Mouse (Mus musculus) mesoderm, embryonic 11.5 days (tissue): ENCODE measurements around the gene Foxi3.
A peak's percentile ranks its signal among the peaks of the same experiment; 100 is the strongest.

Source experiments
- DNase-seq: peaks from one replicate; pipeline ENCODE4 v3.0.0-alpha.2; 2012; ENCODE audit warnings: low read depth, low spot score

Gene Foxi3

DNA sequence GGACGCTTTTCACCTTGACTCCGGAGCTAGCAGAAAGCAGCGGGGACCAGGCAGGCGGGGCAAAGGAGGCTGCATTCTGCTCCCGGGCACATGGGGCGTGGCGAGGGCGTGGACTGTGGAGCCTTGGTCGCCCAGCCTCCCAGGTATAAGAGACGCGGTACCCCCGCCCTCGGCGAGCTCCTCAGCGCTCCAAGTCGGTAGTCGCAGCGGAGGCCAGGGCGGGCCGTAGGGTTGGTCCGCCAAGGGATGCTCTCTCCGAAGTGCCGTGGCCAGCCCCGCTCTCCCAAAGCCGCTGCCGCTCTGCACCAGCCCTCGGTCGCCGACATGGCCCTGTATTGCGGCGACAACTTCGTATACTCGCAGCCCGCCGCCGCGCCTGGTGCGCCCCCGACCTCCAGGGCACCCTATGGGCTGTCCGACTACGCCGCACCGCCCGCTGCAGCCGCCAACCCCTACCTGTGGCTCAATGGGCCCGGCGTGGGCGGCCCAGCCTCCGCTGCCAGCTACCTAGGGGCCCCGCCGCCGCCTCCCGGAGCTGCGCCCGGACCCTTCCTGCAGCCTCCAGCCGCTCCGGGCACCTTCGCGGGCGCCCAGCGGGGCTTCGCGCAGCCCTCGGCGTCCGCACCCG, at the start of gene Foxi3:
Gene Foxi3, plus strand, starts transcription at position 247 of the 628 bp plus-strand sequence.
- no peak for DNase-seq

- DNase-seq, result no peak
Observed at GRCm38 (mm10) chr6:70909572-70909971, 46.8 kb upstream of the Foxi3 start.

- no peak for DNase-seq
Observed at GRCm38 (mm10) chr6:70910285-70910684, 46.0 kb upstream of the Foxi3 start.

DNA sequence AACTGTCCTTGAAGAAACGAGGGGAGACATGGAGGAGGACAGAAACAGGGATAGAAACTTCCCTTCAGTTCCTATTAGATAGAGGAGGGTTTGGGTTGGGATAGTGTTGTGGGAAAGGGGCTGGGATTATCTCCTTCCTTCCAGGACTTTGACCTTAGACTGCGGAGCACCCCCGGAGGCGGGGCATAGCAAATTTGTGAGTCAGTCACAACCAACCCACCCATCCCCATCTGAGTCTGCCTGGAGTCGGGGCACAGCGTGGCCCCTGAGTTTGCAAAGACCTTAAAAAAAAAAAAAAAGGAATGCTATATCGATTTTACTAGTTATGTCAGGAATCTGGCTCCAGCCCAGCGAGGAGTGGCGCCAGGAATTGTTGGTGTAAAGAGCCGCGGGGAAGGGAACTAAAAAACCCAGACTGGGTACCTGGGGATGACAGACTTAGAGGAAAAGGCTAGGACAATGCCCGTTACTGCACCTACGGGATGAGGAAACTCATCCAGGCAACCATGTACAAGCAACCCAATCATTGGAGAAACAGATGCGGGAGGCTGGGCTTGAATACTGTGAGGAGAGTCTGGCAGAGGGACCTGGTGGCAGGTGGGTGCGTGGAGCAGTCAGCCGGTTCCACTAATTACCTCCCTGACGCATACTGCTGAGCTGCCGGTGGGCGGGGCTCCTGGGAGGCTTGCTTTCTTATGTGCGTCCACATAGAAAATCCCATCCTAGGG, 44.5 kb upstream of the Foxi3 start:
- DNase-seq, result peak; percentile 4

- DNase-seq, result no peak
Observed at GRCm38 (mm10) chr6:70912396-70912765, 44.0 kb upstream of the Foxi3 start.

GRCm38 (mm10) chr6:70918827-70919226, 37.5 kb upstream of the Foxi3 start, which contains the start of gene Tex37:
Tex37 (minus strand) TSS chr6:70918927.
- no peak for DNase-seq

DNA sequence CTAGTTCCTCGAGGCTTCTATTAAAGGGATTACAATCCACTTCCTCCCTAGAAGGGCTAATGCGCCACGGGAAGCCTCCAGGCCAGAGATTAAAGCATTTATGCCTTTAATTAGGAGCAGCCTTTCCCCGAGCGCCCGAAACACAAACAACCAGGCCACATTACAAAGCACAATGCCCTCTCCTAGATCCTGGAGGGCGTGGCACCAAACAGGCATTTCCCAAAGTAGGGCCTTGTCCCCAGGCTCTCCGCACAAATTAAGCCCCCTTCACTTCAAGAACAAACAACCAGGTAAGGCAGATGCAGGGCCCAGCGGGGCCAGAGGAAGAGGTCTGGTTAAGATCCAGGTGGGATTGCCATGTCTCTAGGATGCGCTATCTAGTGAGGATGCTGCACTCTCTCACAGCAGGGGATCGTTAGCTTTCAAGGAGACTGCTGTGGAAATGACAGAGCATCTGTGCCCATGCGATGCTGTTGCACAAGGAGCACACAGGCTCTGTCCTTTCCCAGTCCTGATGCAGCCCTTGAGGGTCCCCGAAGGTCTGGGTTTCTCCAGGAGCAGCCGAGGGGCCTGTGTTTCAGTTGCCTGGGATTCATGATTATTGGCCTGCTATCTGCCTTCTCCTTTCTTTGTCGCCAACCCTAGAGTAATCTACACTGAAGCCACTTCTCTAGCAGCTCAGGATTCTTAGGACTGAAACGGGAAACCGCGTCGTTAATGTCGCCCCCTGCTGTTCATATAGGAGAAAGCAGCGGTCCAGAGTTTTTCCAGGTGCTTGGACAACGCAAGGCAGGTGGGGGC, 34.9 kb upstream of the Foxi3 start:
- peak; percentile 69 for DNase-seq

- DNase-seq, result no peak
Observed at GRCm38 (mm10) chr6:70931801-70932200, 24.5 kb upstream of the Foxi3 start.

DNA sequence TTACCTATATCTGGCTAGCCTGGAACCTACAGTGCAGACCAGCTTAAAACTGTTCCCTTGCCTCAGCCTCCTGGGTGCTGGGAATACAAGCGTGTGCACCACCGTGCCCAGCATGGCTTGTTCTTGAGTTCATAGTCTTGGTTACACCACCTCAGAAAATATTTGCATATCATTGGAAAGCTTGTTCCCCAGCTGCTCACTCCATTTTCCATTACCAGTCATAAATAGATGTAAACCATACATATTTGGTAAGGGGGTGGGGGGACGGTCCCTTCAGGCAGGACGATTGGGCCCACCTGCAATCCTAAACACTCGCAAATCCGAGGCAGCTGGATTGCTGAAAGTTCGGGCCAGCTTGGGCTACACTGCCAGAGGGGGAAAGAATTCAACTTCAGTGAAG, 3.1 kb upstream of the Foxi3 start:
- DNase-seq, result no peak

DNA sequence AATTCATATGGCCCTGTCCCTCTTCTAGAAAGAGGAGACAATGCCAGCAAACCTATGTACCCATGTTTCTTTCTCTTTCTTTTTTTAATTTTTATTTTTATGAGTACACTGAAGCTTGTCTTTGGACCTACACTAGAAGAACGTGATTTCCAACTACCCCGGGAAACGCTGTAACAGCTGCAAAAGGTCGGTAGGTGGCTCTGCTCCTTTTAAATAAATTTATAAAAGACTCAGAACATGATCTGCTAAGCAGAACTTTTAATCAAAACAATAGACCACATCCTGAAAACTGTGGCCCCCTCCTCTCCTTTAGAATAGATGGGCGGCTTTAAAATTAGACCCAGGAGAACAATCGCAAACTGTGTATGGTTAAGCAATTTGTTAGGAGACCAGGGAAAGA, 2.3 kb upstream of the Foxi3 start:
- no peak for DNase-seq

DNA sequence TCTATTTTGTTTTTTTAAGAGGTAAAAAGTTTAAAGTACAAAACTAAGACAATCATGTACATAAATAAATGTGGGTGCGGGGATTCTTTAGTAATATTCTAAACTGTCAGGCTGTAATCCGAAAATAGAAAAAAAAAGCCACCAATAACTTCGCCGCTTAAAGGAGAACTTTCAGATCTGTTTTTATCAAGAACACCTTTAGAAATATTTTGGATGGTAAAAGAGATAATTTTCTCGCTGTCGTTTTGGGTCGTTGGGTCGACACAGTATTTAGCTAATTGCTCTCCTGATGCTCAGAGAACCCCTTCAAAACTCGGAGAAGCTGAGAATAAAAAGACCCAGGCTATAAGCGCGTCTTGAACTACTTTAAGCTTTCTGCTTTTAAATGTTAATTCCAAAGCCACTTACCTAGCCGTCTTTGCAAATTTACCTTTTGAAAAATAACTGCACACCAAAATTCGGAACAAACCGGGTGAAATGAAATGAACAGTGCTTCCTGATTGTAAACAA, 985 bp upstream of the Foxi3 start:
- DNase-seq, result no peak

DNA sequence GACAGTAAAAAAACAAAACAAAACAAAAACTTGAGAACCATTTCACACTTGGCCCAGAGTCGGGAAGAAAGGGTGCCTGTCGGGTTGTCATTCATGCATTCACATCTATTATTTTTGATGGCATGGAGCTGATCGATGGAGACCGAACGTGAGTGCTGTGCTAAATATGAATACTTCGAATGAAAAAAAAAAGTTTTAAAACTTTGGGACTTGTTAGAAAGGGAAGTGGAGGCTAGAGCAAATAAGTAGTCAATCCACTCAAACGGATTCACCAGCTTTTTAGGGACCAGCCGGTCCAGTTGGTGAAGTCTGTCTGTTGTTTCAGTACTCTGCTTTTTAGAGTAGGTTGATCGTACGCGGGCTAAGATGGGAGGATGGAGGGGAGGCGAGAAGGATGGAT, 490 bp upstream of the Foxi3 start:
- no peak for DNase-seq

DNA sequence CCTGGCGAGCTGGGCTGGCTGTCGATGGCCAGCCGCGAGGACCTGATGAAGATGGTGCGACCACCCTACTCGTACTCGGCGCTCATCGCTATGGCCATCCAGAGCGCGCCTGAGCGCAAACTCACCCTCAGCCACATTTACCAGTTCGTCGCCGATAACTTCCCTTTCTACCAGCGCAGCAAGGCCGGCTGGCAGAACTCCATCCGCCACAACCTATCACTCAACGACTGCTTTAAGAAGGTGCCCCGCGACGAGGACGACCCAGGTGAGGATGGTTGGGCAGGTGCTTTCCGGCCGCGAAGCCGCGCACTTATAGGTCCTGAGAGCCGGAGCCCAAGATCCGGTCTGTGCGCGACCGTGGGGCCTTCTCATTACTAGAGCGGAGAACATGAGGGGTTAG, 605 bp downstream of the Foxi3 start:
- no peak for DNase-seq

DNA sequence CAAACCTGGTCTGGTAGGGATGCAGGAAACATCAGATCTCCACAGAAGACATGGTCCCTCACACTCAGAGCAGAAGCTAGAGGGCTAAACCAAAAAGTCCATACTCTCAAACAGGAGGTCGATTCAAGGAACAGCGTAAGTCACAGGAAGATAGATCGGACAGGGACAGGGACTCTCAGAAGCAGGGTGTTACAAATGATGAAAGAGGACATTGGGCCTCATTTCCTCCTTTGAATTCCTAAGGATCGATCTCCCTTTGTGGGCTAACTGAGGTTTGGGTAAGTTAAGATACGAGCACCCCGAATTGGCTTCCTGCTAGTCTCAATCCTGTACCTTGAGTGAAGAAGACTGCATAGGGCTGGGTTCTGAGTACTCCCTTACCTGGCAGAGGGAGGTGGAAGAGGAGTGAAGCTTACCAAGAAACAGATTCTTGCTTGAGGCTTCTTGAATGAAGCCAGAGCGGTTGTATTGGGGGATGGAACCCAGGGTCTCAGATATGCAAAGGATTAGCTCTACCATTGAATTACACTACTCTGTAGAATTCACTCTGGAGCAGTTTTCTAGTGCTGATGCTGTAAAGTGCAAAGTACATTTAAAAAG, 1.1 kb downstream of the Foxi3 start:
- DNase-seq, result no peak

DNA sequence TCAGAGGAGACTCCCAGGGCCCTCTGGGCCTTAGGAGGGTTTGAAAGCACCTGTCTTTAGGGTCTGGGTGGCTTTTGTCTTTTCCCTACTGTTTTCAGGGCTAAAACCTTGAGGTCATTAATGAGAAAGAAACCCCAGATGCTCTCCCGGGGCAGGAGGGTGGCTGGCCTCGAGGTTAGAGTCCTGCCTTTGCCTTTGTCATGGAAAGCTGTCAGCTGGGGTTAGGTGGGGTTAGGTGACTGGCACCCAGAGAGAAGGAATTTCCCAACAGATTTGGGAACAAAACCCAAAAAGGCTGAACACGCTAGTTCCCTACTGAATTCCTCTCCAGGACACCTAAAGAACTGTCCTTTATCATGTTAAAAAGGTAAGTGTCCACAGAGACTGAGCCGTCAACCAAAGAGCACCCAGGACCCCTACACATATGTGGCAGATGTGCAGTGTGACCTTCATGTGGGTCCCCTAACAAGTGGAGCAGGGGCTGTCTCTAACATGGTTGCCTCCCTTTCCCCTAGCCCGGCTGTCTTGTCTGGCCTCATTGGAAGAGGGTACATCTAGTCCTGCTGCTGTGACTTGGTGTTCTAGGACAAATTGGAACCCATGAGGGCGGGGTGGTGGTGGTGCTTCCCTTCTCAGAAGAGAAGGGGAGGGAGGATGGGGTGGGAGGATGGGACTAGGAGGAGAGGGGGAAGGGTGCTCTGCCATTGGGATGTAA, 7.9 kb downstream of the Foxi3 start:
- DNase-seq, result no peak

- DNase-seq, result no peak
Observed at GRCm38 (mm10) chr6:70965694-70966093, 9.4 kb downstream of the Foxi3 start.

DNA sequence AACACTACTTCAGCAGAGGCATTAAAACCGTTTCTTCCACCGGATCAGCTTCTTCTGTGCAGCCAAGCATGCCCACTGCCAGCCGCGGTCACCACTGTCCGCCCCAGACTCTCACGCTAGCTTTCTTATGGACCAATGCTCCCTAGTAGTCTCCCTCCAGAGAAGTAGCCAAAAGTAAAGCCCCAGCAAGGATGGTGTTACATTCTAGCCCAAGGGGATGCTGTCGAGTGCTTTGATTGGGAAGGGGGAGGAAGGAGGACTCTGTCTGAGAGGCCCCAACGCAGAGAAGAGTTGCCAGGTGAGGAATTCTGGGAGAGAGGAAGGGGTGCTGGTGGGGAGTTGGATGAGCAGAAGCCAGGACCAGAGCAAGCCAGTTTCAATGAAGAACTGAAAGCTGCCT, 11.1 kb downstream of the Foxi3 start:
- no peak for DNase-seq

DNA sequence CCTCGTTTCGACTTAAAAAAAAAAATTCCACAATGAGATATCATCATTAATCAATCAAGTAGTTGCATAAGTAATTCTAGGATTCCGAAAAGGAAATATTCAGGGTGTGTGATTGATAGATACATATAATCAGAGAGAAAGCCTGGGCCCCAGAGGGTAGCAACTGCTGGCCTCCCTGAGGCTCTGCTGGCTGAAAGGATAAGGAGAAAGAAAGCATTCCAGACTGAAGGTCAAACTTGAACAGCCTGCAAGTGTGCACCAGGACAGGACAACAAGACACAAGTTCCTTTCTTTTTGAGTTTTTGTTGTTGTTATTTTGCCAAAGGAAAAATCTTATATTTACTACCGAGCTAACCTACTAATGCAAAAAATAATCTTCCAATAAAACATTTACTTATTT, 12.0 kb downstream of the Foxi3 start:
- DNase-seq, result no peak

GRCm38 (mm10) chr6:70973066-70973465, 16.7 kb downstream of the Foxi3 start:
- DNase-seq, result no peak

GRCm38 (mm10) chr6:70981036-70981435, 24.7 kb downstream of the Foxi3 start:
- DNase-seq, result no peak

GRCm38 (mm10) chr6:70982416-70982815, 26.1 kb downstream of the Foxi3 start:
- no peak for DNase-seq
